Mouse (Mus musculus) embryonic facial prominence, embryonic 10.5 days (tissue): ENCODE data around the gene Pde8a. TPM values are rescaled to one million over a fixed set of nuclear protein-coding genes. Genes with fewer than 3 reads are reported as not detected.

ENCODE experiments used
- DNase-seq: peaks from one replicate; pipeline ENCODE4 v3.0.0-alpha.2; 2017; ENCODE audit warnings: low spot score
- H3K27ac ChIP-seq: fragments of 300-500 bp; sonication (generic); replicated peaks from 2 replicates; pipeline ENCODE4 v1.5.1; 2016; ENCODE audit warnings: mild to moderate bottlenecking
- H3K27me3 ChIP-seq: fragments of 300-500 bp; sonication (generic); replicated peaks from 2 replicates; pipeline ENCODE4 v1.6.1; 2016; ENCODE audit warnings: low read depth, mild to moderate bottlenecking; ENCODE audit not compliant: poor library complexity, severe bottlenecking
- H3K36me3 ChIP-seq: fragments of 300-500 bp; sonication (generic); replicated peaks from 2 replicates; pipeline ENCODE4 v1.6.1; 2016; ENCODE audit warnings: mild to moderate bottlenecking, moderate library complexity
- H3K4me1 ChIP-seq: fragments of 300-500 bp; sonication (generic); 2 replicates; pipeline ENCODE4 v1.6.1; 2016
- H3K4me3 ChIP-seq: fragments of 300-500 bp; sonication (generic); 2 replicates; pipeline ENCODE4 v1.5.1; 2016; ENCODE audit warnings: mild to moderate bottlenecking, moderate library complexity
- H3K9me3 ChIP-seq: fragments of 300-500 bp; sonication (generic); 2 replicates; pipeline ENCODE4 v1.6.1; 2016; ENCODE audit warnings: mild to moderate bottlenecking
- WGBS: fragments of 180-500 bp; shearing (Covaris S2); methylation state at CpG from one replicate; pipeline ENCODE4 v1.1.7; 2016; 5-methylcytosine and 5-hydroxymethylcytosine counted together
- polyA plus RNA-seq: library from polyadenylated mRNA; unstranded; fragments of >200 nt; fragmentation: Nextera tagmentation; extraction: Ambion mirVana; gene quantifications from 2 replicates; pipeline ENCODE4 v1.2.1, GENCODE M21; 2016

Gene Pde8a
- polyA plus RNA-seq, result 2.2 and 2.4 TPM in 2 replicates

DNA sequence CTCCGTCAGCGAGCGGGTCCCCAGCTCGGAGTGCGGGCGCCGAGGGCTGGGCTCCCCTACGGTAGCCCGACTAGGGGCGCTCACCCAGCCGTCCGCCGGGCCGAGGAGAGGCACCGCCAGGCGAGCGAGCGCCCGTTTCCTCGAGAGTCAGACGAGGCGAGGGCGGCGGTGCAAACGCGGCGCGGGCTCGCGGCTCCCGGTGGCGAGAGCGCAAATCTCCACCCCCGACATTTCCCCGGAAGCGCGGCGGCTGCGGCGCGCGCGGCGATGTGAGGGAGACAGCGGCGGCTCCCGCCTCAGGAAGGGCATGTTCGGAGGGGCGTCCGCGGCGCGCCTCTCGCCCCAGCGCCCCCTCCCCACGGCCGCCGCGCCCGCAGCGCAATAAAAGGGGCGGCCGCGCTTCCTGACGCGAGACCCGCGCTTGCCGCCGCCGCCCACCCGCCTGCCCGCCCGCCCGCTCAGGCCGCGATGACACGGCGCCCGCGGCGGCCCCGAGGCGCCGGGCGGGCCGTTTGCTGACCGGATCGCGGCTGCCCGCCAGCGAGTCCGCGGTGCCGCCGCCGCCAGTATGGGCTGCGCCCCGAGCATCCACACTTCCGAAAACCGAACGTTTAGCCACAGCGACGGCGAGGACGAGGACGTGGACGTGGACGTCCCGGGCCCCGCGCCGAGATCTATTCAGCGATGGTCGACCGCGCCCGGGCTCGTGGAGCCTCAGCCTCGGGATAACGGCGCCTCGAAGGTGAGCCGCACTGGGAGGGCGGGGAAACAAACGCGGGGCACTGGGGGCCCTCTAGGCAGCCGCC lies at the start of gene Pde8a:
Gene Pde8a (plus strand): TSS at position 250 of the 806 bp plus-strand sequence.
- Histone ChIP-seq H3K36me3 (no peaks in the 10 kb centered on the region), H3K9me3 (no peaks in the 10 kb centered on the region), H3K4me1 (peaks cover 42% of the 10 kb centered on the region), H3K27ac (peak within 1 kb of the TSS; percentile 70), H3K4me3 (peak within 1 kb of the TSS; percentile 56), H3K27me3 (peaks cover 90% of the 10 kb centered on the region)
- 2% methylated on average over 128 of the region's 128 CpGs for WGBS
- peak; percentile 49 for DNase-seq

DNA sequence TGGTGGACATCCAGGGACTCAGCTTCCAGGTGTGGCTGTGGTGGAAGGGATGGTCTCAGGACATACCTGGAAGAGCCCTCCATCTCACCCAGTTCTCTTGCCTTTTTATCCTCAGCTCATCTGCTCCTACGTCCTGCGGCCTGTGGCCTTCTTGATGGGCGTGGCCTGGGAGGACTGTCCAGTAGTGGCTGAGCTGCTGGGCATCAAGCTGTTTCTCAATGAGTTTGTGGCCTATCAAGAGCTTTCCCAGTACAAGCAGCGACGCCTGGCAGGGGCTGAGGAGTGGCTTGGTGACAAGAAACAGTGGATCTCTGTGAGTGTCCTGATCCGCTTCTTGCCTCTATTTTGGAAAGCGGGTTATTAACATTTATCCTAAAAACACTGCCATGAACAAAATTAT lies 49.0 kb upstream of the Pde8a start:
- no peak overlapping the region for H3K4me3 ChIP-seq
- WGBS, result 64% methylated on average over 7 of the region's 7 CpGs
- no peak for DNase-seq
- H3K9me3 ChIP-seq, result no peaks in the 10 kb centered on the region
- no peaks in the 10 kb centered on the region for H3K27me3 ChIP-seq
- no peak overlapping the region for H3K27ac ChIP-seq
- no peaks in the 10 kb centered on the region for H3K4me1 ChIP-seq
- H3K36me3 ChIP-seq, result no peaks in the 10 kb centered on the region

DNA sequence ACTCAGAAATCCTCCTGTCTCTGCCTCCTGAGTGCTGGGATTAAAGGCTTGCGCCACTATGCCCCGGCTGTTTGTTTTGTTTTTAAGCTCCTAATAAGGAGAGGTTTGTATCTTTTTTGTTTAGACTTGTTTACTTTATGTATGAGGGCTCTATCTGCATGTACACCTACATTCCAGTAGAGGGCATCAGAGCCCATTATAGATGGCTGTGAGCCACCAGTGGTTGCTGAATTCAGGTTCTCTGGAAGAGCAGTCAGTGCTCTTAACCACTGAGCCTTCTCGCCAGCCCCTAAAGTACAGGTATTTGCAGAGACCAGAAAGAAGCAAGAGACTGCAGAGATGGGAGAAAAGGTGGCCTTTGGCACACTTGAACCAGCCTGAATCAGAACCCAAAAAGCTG lies 46.3 kb upstream of the Pde8a start:
- no peak overlapping the region for H3K4me3 ChIP-seq
- H3K4me1 ChIP-seq, result no peaks in the 10 kb centered on the region
- H3K9me3 ChIP-seq, result no peaks in the 10 kb centered on the region
- peak; percentile 29 for DNase-seq
- H3K27ac ChIP-seq, result no peak overlapping the region
- WGBS, result 52% methylated on average over 3 of the region's 3 CpGs
- H3K27me3 ChIP-seq, result no peaks in the 10 kb centered on the region
- H3K36me3 ChIP-seq, result no peaks in the 10 kb centered on the region

DNA sequence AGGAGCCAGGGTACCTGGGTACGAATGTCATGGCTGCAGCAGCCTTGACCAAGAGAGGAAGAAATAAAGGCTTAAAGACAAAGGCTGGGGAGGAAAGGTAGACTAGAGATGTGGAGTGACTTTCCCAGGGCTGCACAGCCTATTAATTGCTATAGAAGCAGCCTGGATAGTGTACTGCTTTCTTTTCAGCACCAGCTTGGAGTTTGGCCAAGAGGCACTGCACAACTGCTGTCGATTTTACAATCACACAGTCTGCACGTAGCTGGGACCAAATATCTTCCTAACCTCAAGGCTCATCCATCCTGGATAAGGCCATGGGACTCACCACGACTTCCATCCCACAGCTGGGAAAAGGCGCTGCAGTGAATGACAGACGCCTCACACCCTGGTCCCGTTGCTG lies 44.0 kb upstream of the Pde8a start:
- H3K9me3 ChIP-seq, result no peaks in the 10 kb centered on the region
- 86% methylated on average over 7 of the region's 7 CpGs for WGBS
- no peaks in the 10 kb centered on the region for H3K4me1 ChIP-seq
- H3K27me3 ChIP-seq, result no peaks in the 10 kb centered on the region
- no peaks in the 10 kb centered on the region for H3K36me3 ChIP-seq
- H3K4me3 ChIP-seq, result no peak overlapping the region
- DNase-seq, result no peak
- H3K27ac ChIP-seq, result no peak overlapping the region

DNA sequence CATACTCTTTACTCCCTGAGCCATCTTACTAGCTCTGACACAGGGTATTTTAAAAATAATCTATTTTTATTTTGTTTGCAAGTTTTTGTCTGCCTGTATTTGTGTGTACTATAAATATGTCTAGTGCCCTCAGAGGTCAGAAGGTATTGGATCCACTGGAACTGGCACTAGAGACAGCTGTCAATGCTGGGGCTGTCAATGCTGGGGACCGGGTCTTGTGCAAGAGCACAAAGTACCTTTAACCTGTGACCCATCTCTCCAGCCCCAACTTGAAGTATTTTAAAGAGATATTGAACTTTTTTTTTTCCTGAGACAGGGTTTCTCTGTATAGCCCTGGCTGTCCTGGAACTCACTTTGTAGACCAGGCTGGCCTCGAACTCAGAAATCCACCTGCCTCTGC lies 39.5 kb upstream of the Pde8a start:
- H3K4me3 ChIP-seq, result no peak overlapping the region
- no peak for DNase-seq
- H3K9me3 ChIP-seq, result peaks cover 2% of the 10 kb centered on the region; the same call in 1 of the 2 replicates
- no peaks in the 10 kb centered on the region for H3K36me3 ChIP-seq
- H3K27me3 ChIP-seq, result no peaks in the 10 kb centered on the region
- H3K27ac ChIP-seq, result no peak overlapping the region
- peaks cover 7% of the 10 kb centered on the region; the same call in 1 of the 2 replicates for H3K4me1 ChIP-seq
- WGBS, result 94% methylated on average over 2 of the region's 2 CpGs

DNA sequence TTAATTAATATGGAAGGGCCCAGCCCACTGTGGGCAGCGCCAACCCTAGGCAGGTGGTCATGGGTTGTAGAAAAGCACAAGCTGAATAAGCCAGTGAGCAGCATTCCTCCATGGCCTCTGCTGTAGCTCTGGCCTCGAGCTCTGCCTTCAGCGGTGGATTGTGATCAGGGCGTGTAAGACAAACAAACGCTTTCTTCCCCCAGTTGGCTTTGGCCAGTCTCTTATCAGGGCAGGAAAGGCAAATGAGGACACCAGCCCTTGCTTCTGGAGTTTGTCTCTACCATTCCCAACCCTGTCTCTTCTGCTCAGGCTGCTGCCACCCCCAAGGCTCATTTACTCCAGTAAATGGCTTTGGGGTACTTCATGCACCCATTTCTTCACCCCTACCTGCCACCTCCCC lies 38.7 kb upstream of the Pde8a start:
- Histone ChIP-seq H3K4me3 (no peak overlapping the region), H3K27me3 (no peaks in the 10 kb centered on the region), H3K27ac (no peak overlapping the region), H3K4me1 (peaks cover 7% of the 10 kb centered on the region; the same call in 1 of the 2 replicates), H3K36me3 (no peaks in the 10 kb centered on the region), H3K9me3 (peaks cover 2% of the 10 kb centered on the region; the same call in 1 of the 2 replicates)
- no peak for DNase-seq
- 82% methylated on average over 5 of the region's 5 CpGs for WGBS

DNA sequence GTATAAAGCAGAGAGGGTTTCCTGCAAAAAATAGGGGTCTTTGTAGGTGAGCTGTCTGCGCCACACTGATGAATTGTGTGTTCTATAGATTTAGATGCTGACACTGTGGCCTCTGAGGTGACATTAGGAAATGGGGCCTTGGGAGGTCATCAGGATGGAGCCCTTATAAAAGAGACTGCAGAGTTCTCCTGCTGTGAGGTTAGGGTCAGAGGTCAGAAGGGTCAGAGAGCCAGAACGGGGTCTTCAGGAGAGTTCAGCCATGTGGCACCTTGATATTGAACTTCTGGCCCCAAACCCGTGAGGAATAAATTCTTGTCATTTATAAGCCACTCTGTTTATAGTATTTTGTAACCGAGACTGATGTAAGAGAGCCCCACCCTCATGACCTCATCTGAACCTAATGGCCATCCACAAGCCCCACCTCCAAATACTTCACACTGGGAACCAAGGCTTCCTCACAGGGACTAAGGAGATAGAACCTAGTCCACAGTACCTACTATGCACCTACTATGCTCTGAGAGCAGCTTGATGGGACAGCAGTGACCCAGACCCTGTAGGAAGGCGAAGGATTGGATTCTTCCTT lies 37.1 kb upstream of the Pde8a start:
- H3K27me3 ChIP-seq, result no peaks in the 10 kb centered on the region
- H3K9me3 ChIP-seq, result peaks cover 2% of the 10 kb centered on the region; the same call in 1 of the 2 replicates
- H3K36me3 ChIP-seq, result no peaks in the 10 kb centered on the region
- 45% methylated on average over 5 of the region's 5 CpGs for WGBS
- no peak overlapping the region for H3K27ac ChIP-seq
- H3K4me3 ChIP-seq, result no peak overlapping the region
- peaks cover 7% of the 10 kb centered on the region; the same call in 1 of the 2 replicates for H3K4me1 ChIP-seq
- no peak for DNase-seq

DNA sequence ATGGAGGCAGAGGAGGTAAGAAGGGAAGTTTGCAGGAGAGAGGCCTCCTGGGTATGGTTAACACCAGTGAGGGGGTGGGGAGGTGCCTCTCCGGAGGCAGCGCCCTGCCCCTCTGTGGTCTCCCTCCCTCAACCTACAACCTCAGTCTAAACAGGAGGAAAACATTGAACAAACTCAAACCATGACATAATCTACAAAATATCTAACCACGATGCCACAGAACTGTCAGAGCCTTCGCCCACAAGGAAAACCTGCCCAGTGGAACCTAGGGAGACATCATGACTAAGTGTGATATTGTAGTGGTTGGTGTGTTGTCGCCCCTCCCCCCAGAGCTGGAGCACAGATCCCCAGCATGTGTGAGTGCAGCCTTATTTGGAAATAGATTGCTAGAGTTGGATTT lies 33.9 kb upstream of the Pde8a start:
- WGBS, result 73% methylated on average over 5 of the region's 5 CpGs
- H3K27ac ChIP-seq, result no peak overlapping the region
- H3K9me3 ChIP-seq, result peaks cover 2% of the 10 kb centered on the region; the same call in 1 of the 2 replicates
- H3K4me3 ChIP-seq, result no peak overlapping the region
- H3K36me3 ChIP-seq, result no peaks in the 10 kb centered on the region
- no peak for DNase-seq
- H3K27me3 ChIP-seq, result no peaks in the 10 kb centered on the region
- peaks cover 7% of the 10 kb centered on the region; the same call in 1 of the 2 replicates for H3K4me1 ChIP-seq

DNA sequence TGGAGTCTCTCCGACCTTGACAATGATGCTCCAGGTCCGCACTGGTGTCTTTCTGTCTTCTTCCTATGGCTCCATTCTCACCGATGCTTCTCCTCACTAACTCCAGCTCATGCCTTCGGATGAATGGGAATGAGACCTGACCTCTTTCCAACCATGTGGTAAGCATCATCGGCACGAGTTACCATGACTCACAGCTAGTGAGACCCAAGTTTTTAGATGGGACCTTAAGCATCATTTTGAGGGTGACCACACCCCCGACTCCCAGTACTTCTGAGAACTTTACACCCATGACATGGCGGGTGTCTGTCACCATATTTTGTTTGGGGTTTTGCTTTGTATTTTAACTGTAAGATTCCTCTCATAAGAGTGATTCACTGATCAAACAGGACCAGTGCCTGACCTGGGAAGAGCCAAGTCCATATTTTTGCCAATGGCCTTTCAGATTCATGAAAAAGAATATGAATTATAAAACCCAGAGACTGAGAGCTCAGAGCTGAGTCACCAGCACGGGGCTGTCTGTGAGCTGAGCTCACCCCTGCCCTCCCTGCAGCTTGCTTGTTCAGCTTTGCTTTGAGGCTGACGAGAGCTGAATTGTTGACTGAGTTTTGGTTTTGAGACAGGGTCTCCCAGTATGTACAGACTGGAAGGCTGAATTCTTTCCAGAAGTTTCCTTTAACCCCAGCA lies 30.8 kb upstream of the Pde8a start:
- 86% methylated on average over 10 of the region's 10 CpGs for WGBS
- H3K27me3 ChIP-seq, result no peaks in the 10 kb centered on the region
- no peaks in the 10 kb centered on the region for H3K4me1 ChIP-seq
- no peak overlapping the region for H3K4me3 ChIP-seq
- H3K36me3 ChIP-seq, result no peaks in the 10 kb centered on the region
- DNase-seq, result no peak
- no peak overlapping the region for H3K27ac ChIP-seq
- H3K9me3 ChIP-seq, result 0 out of 2 replicates have a peak, but pooled peaks cover 2% of the 10 kb centered on the region

DNA sequence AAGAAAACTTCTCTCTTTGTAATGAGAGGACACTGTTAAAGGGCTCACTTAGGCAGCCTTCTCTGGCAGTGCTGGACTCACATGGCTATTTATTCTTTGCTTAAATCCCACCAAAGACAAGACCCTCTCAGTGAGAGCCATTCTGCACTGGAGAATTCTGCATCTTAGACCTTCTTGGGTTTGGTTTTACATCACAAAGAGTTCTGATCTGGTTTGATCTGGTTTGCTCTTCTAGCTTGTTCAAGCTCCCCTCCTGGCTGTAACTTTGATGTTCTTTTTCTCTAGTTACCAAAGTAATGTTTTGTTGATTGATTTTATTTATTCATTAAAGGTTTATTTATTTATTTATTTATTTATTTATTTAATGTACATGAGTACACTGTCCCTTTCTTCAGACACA lies 30.2 kb upstream of the Pde8a start:
- Histone ChIP-seq H3K27me3 (no peaks in the 10 kb centered on the region), H3K27ac (no peak overlapping the region), H3K4me3 (no peak overlapping the region), H3K4me1 (no peaks in the 10 kb centered on the region), H3K36me3 (no peaks in the 10 kb centered on the region), H3K9me3 (0 out of 2 replicates have a peak, but pooled peaks cover 2% of the 10 kb centered on the region)
- no peak for DNase-seq

DNA sequence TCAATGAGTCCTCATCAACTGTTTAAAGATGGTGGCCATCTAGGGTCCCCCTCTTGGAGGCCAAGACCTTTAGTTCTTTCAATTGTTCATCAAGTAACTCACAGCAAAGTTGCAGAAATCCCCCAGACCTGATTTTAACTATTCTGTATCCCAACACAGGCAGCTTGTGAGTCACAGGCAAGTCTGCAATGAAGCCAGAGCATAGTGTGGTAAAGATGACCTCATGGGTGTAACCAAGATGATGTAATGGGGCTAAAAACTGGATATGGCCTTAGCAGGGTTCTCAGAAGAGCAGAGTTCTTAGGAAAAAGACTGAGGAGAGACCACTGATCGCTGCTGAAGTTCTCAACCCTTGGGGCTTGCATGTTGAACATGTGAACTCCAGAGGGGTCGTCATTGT lies 29.3 kb upstream of the Pde8a start:
- Histone ChIP-seq H3K9me3 (0 out of 2 replicates have a peak, but pooled peaks cover 2% of the 10 kb centered on the region), H3K4me1 (no peaks in the 10 kb centered on the region)
- 84% methylated on average over 2 of the region's 2 CpGs for WGBS

DNA sequence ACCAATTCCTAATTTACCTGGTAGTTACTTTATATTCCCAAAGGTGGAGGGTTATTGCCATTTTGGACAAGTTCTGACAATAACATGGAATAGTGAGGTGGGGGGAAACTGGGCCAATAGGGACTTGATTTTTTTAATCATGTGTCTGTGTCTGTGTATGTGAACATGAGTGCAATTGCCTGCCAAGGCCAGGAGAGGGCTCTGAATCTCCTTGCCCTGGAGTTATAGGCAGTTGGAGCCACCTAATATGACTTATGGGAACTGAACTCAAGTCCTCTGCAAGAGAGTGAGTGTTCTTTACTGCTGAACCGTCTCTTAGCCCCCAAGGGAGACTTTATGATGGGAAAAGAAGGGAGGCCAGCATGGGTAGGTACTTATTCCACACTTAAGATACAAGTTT lies 28.7 kb upstream of the Pde8a start:
- Histone ChIP-seq H3K9me3 (0 out of 2 replicates have a peak, but pooled peaks cover 2% of the 10 kb centered on the region), H3K27ac (no peak overlapping the region), H3K27me3 (no peaks in the 10 kb centered on the region), H3K36me3 (no peaks in the 10 kb centered on the region), H3K4me1 (no peaks in the 10 kb centered on the region), H3K4me3 (no peak overlapping the region)
- WGBS, result 88% methylated on average over 1 of the region's 1 CpGs
- DNase-seq, result no peak

More for the DNA sequence above, 29.3 kb upstream of the Pde8a start:
- no peak overlapping the region for H3K27ac ChIP-seq
- H3K36me3 ChIP-seq, result no peaks in the 10 kb centered on the region
- H3K4me3 ChIP-seq, result no peak overlapping the region
- no peak for DNase-seq
- H3K27me3 ChIP-seq, result no peaks in the 10 kb centered on the region
